Mouse (Mus musculus) embryonic fibroblast, embryonic 13.5 days (primary cell): ENCODE results near the gene Nfix.

Experiments
- CTCF ChIP-seq: IDR thresholded peaks from 2 replicates; pipeline ENCODE4 v1.5.1; 2011; ENCODE audit warnings: mild to moderate bottlenecking, control low read depth, low read length, moderate library complexity, borderline replicate concordance; ENCODE audit not compliant: insufficient read depth
- POLR2A ChIP-seq: IDR thresholded peaks from 2 replicates; pipeline ENCODE4 v1.6.1; 2011; ENCODE audit warnings: low read depth, mild to moderate bottlenecking, control low read depth, low read length, moderate library complexity

DNA sequence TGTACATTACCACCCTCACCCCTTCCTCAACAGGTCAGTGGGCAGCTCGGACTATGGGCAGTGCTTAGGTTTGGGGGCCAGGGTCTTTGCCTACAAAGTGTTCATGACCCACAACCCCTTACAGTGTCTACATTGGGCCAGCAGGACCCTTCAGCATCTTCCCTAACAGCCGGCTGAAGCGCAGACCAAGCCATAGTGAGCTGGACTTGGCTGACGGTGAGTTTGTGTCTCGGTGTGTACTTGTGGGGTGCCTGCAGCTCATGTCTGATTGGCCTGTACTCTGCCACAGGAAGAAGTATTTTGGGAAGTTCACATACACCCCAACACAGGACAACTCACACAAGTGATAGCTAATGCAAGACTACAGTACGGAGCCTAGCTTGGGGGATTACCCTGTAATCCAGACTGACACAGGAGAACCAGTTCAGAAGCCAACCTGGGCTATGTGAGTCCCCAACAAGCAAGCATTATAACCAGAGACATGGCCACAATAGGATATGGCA, 97.1 kb downstream of the Nfix start:
- TF ChIP-seq CTCF (no peak), POLR2A (no peak)
